Mouse (Mus musculus): ENCODE measurements around the gene Cldn1. TPM values are rescaled to one million over a fixed set of nuclear protein-coding genes. Genes with fewer than 3 reads are reported as not detected.

The Cldn1 gene
- polyA plus RNA-seq (2012; rRNA removed) = 15.7 and 20.2 TPM in 2 replicates

DNA sequence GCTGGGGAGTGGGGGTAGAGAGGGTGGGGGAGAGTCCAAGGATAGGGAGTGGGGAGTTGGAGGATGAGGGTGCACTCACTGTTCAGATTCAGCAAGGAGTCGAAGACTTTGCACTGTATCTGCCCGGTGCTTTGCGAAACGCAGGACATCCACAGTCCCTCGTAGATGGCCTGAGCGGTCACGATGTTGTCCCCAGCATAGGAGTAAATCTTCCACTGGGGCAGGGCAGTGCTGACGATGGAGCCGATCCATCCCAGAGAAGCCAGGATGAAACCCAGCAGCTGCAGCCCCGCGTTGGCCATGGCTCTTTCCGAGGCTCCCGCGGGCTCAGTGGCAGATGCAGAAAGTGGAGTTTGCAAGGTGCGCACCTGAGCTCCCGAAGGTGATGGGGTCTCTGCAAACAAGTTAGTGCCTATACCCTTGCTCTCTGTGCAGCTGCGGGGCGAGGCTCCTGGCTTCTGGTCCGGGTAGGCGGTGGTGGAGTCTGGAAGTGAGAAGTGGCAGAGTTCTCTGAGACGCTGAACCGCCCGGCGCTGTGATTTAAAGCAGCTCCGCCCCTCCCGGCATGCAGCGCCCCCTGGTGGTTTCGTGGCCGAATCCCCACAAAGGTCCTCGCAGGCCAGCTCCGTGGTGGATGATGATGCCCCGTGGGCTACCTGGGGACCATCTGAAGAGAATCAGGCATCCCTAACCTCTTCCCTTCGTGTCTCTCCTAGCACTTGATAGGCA is at the start of gene Cldn1:
Gene Cldn1, minus strand, starts transcription at position 517 of the 729 bp plus-strand sequence.

Other genes starting within 250 kb of the Cldn1 start
- not detected in 2 replicates for gene Cldn16, start 91.3 kb upstream of the Cldn1 start, polyA plus RNA-seq (2012; rRNA removed)
- gene Tmem207, start 154.9 kb upstream of the Cldn1 start, polyA plus RNA-seq (2012; rRNA removed) = not detected in 2 replicates
- 1.1 and 1.3 TPM in 2 replicates for gene Il1rap, start 209.9 kb upstream of the Cldn1 start, polyA plus RNA-seq (2012; rRNA removed)

All from liver, embryonic 14 days (tissue).